Mouse (Mus musculus): ENCODE data around the gene Rab32.

Gene Rab32

GRCm38 (mm10) chr10:10557570-10558336, at the start of gene Rab32:
Gene Rab32, minus strand, starts transcription at chr10:10558265.
- DNase-seq: peak; percentile 93

GRCm38 (mm10) chr10:10600771-10601170, 42.7 kb upstream of the Rab32 start:
- DNase-seq: peak; percentile 61

- peak; percentile 24 for DNase-seq
These were observed 39.4 kb upstream of the Rab32 start for GRCm38 (mm10) chr10:10597495-10597894.

GRCm38 (mm10) chr10:10580811-10581210, 22.7 kb upstream of the Rab32 start:
- no peak for DNase-seq

GRCm38 (mm10) chr10:10579821-10580220, 21.8 kb upstream of the Rab32 start:
- no peak for DNase-seq

GRCm38 (mm10) chr10:10558337-10558711, 259 bp upstream of the Rab32 start:
- no peak for DNase-seq

- DNase-seq: peak; percentile 15
These were observed 980 bp downstream of the Rab32 start for GRCm38 (mm10) chr10:10557085-10557484.

- DNase-seq: no peak
These were observed 2.4 kb downstream of the Rab32 start for GRCm38 (mm10) chr10:10555676-10556075.

- no peak for DNase-seq
These were observed 2.8 kb downstream of the Rab32 start for GRCm38 (mm10) chr10:10555221-10555620.

GRCm38 (mm10) chr10:10550134-10550533, 7.9 kb downstream of the Rab32 start:
- DNase-seq: no peak

GRCm38 (mm10) chr10:10546623-10547022, 11.4 kb downstream of the Rab32 start:
- no peak for DNase-seq

- no peak for DNase-seq
These were observed 13.1 kb downstream of the Rab32 start for GRCm38 (mm10) chr10:10544955-10545354.

Measured in cerebellum, adult 9-10 months (tissue).